Mouse (Mus musculus) lung, postnatal 0 days (tissue): ENCODE results near the gene Clec2l.

ENCODE experiments used
- CTCF ChIP-seq: IDR thresholded peaks from 2 replicates; pipeline ENCODE4 v1.5.1; 2016; ENCODE audit warnings: antibody characterized with exemption, mild to moderate bottlenecking
- EP300 ChIP-seq: IDR thresholded peaks from 2 replicates; pipeline ENCODE4 v1.6.1; 2016; ENCODE audit warnings: antibody characterized with exemption, mild to moderate bottlenecking, control low read depth

DNA sequence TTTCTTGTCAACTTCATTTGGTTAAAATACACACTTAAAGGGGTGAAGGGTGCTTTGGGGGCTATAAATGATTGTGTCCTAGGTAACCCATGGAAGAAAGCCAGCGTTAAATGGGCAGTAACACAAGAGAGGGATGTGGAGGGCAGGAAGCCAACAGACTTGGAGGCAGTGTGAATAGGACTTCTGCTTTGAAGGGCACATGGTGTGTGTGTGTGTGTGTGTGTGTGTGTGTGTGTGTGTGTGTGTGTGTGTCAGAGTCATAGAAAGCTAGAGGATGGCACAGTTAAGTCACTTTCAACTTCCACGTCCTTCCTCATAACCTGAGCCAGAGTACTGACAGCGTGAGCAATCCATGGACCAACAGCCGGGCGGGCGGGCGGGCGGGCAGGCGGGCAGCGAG lies 26.0 kb downstream of the Clec2l start:
- TF ChIP-seq CTCF = no peak
- TF ChIP-seq EP300 = no peak
